Mouse (Mus musculus): ENCODE measurements around the gene Erlec1. TPM values are rescaled to one million over a fixed set of nuclear protein-coding genes. Genes with fewer than 3 reads are reported as not detected.
A peak's percentile ranks its signal among the peaks of the same experiment; 100 is the strongest.

The Erlec1 gene
- polyA plus RNA-seq, 1 experiment = 44.0 TPM

GRCm38 (mm10) chr11:30986625-30987017, 32.5 kb upstream of the Erlec1 start:
- H3K9me3 ChIP-seq (replicated peaks; ENCODE audit: control insufficient read depth, insufficient read depth, low read length, poor library complexity, severe bottlenecking) = no peaks in the 10 kb centered on the region
- TF ChIP-seq EP300 (IDR thresholded peaks at IDR 0.05; ENCODE audit: insufficient read depth, low read depth, low read length) = no peak
- TF ChIP-seq CTCF (IDR thresholded peaks at IDR 0.05; ENCODE audit: low read depth, low read length) = no peak
- no peak for TF ChIP-seq POLR2A (IDR thresholded peaks at IDR 0.05; ENCODE audit: insufficient read depth, low read length)
- peak overlapping the region; percentile 2; the same call in 1 of the 2 replicates for H3K27ac ChIP-seq (ENCODE audit: insufficient read depth, low read length)
- H3K27me3 ChIP-seq (ENCODE audit: control insufficient read depth, insufficient read depth, low read length, poor library complexity, severe bottlenecking) = no peaks in the 10 kb centered on the region
- H3K9ac ChIP-seq (ENCODE audit: low read depth, poor library complexity, severe bottlenecking) = peak overlapping the region; percentile 76
- H3K4me3 ChIP-seq (ENCODE audit: low read depth, low read length) = peak overlapping the region; percentile 45
- no peaks in the 10 kb centered on the region for H3K36me3 ChIP-seq (ENCODE audit: control insufficient read depth, insufficient read depth, low read length, poor library complexity, severe bottlenecking)
- no peaks in the 10 kb centered on the region for H3K4me1 ChIP-seq (ENCODE audit: control insufficient read depth, insufficient read depth, low read length)

GRCm38 (mm10) chr11:30985877-30986624, 31.9 kb upstream of the Erlec1 start, which contains the start of gene Chac2:
Chac2 (minus strand) TSS chr11:30986350.
- Histone ChIP-seq H3K36me3 (ENCODE audit: control insufficient read depth, insufficient read depth, low read length, poor library complexity, severe bottlenecking) (no peaks in the 10 kb centered on the region), H3K27ac (ENCODE audit: insufficient read depth, low read length) (peak within 1 kb of the TSS; percentile 2; the same call in 1 of the 2 replicates), H3K9me3 (replicated peaks; ENCODE audit: control insufficient read depth, insufficient read depth, low read length, poor library complexity, severe bottlenecking) (no peaks in the 10 kb centered on the region), H3K27me3 (ENCODE audit: control insufficient read depth, insufficient read depth, low read length, poor library complexity, severe bottlenecking) (no peaks in the 10 kb centered on the region), H3K4me3 (ENCODE audit: low read depth, low read length) (peak within 1 kb of the TSS; percentile 91), H3K4me1 (ENCODE audit: control insufficient read depth, insufficient read depth, low read length) (no peaks in the 10 kb centered on the region), H3K9ac (ENCODE audit: low read depth, poor library complexity, severe bottlenecking) (peak within 1 kb of the TSS; percentile 76)
- peak; percentile 69 for TF ChIP-seq POLR2A (IDR thresholded peaks at IDR 0.05; ENCODE audit: insufficient read depth, low read length)
- no peak for TF ChIP-seq CTCF (IDR thresholded peaks at IDR 0.05; ENCODE audit: low read depth, low read length)
- no peak for TF ChIP-seq EP300 (IDR thresholded peaks at IDR 0.05; ENCODE audit: insufficient read depth, low read depth, low read length)

DNA sequence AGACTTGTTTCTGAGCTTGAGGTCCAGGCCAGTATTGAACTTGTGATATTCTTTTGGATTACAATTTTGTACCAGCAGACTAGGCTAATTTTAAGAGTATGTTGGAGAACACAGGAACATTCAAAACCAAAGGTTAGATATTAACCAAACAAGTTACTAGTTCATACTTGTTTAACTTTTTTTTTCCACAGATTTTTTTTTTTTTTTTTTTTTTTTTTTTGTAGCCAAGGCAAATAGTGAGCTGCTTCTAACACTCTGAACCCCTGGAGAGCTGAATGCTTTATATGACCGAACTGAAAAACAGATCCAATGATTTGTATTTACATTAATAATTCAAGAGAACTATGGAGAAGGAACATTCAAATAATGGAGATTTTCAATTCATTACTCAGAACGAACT, 31.1 kb upstream of the Erlec1 start:
- 0 out of 2 replicates have a peak overlapping the region, but pooled peaks have one; percentile 76 for H3K9ac ChIP-seq (ENCODE audit: low read depth, poor library complexity, severe bottlenecking)
- no peaks in the 10 kb centered on the region for H3K36me3 ChIP-seq (ENCODE audit: control insufficient read depth, insufficient read depth, low read length, poor library complexity, severe bottlenecking)
- no peaks in the 10 kb centered on the region for H3K9me3 ChIP-seq (replicated peaks; ENCODE audit: control insufficient read depth, insufficient read depth, low read length, poor library complexity, severe bottlenecking)
- no peak overlapping the region for H3K27ac ChIP-seq (ENCODE audit: insufficient read depth, low read length)
- no peaks in the 10 kb centered on the region for H3K4me1 ChIP-seq (ENCODE audit: control insufficient read depth, insufficient read depth, low read length)
- H3K4me3 ChIP-seq (ENCODE audit: low read depth, low read length) = no peak overlapping the region
- TF ChIP-seq EP300 (IDR thresholded peaks at IDR 0.05; ENCODE audit: insufficient read depth, low read depth, low read length) = no peak
- TF ChIP-seq CTCF (IDR thresholded peaks at IDR 0.05; ENCODE audit: low read depth, low read length) = no peak
- no peak for TF ChIP-seq POLR2A (IDR thresholded peaks at IDR 0.05; ENCODE audit: insufficient read depth, low read length)
- H3K27me3 ChIP-seq (ENCODE audit: control insufficient read depth, insufficient read depth, low read length, poor library complexity, severe bottlenecking) = no peaks in the 10 kb centered on the region

- Histone ChIP-seq H3K27ac (ENCODE audit: insufficient read depth, low read length) (no peak overlapping the region), H3K27me3 (ENCODE audit: control insufficient read depth, insufficient read depth, low read length, poor library complexity, severe bottlenecking) (no peaks in the 10 kb centered on the region), H3K9ac (ENCODE audit: low read depth, poor library complexity, severe bottlenecking) (peak overlapping the region; percentile 86), H3K4me3 (ENCODE audit: low read depth, low read length) (peak overlapping the region; percentile 90), H3K4me1 (ENCODE audit: control insufficient read depth, insufficient read depth, low read length) (peaks cover 1% of the 10 kb centered on the region), H3K9me3 (replicated peaks; ENCODE audit: control insufficient read depth, insufficient read depth, low read length, poor library complexity, severe bottlenecking) (no peaks in the 10 kb centered on the region), H3K36me3 (ENCODE audit: control insufficient read depth, insufficient read depth, low read length, poor library complexity, severe bottlenecking) (peaks cover 15% of the 10 kb centered on the region)
- TF ChIP-seq EP300 (IDR thresholded peaks at IDR 0.05; ENCODE audit: insufficient read depth, low read depth, low read length) (no peak), POLR2A (IDR thresholded peaks at IDR 0.05; ENCODE audit: insufficient read depth, low read length) (no peak), CTCF (IDR thresholded peaks at IDR 0.05; ENCODE audit: low read depth, low read length) (no peak)
Observed at GRCm38 (mm10) chr11:30953469-30954154, 523 bp downstream of the Erlec1 start.

DNA sequence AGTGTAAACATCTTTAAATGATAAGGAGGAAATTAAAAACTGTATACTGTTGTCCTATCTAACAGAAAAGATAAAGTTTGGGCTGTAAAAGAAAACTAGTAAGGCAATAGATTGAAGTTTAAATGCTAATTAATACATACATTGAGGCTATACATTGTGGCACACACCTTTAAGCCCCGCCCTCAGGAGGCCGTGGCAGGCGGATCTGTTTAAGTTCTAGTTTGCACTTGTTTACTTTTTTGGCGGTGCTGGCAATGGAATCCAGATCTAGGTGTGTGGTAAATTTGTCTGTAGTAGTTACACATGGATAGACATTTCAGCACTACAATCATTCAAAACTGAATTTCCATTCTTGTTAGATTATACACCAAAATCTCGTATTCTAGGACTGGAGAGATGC, 1.3 kb downstream of the Erlec1 start:
- peaks cover 1% of the 10 kb centered on the region for H3K4me1 ChIP-seq (ENCODE audit: control insufficient read depth, insufficient read depth, low read length)
- H3K9ac ChIP-seq (ENCODE audit: low read depth, poor library complexity, severe bottlenecking) = 0 out of 2 replicates have a peak overlapping the region, but pooled peaks have one; percentile 86
- H3K4me3 ChIP-seq (ENCODE audit: low read depth, low read length) = no peak overlapping the region
- no peak overlapping the region for H3K27ac ChIP-seq (ENCODE audit: insufficient read depth, low read length)
- no peaks in the 10 kb centered on the region for H3K27me3 ChIP-seq (ENCODE audit: control insufficient read depth, insufficient read depth, low read length, poor library complexity, severe bottlenecking)
- H3K9me3 ChIP-seq (replicated peaks; ENCODE audit: control insufficient read depth, insufficient read depth, low read length, poor library complexity, severe bottlenecking) = no peaks in the 10 kb centered on the region
- H3K36me3 ChIP-seq (ENCODE audit: control insufficient read depth, insufficient read depth, low read length, poor library complexity, severe bottlenecking) = peaks cover 19% of the 10 kb centered on the region
- no peak for TF ChIP-seq EP300 (IDR thresholded peaks at IDR 0.05; ENCODE audit: insufficient read depth, low read depth, low read length)
- TF ChIP-seq POLR2A (IDR thresholded peaks at IDR 0.05; ENCODE audit: insufficient read depth, low read length) = no peak
- TF ChIP-seq CTCF (IDR thresholded peaks at IDR 0.05; ENCODE audit: low read depth, low read length) = no peak

- no peaks in the 10 kb centered on the region for H3K4me1 ChIP-seq (ENCODE audit: control insufficient read depth, insufficient read depth, low read length)
- TF ChIP-seq CTCF (IDR thresholded peaks at IDR 0.05; ENCODE audit: low read depth, low read length) (no peak), POLR2A (IDR thresholded peaks at IDR 0.05; ENCODE audit: insufficient read depth, low read length) (no peak), EP300 (IDR thresholded peaks at IDR 0.05; ENCODE audit: insufficient read depth, low read depth, low read length) (no peak)
- no peak overlapping the region for H3K9ac ChIP-seq (ENCODE audit: low read depth, poor library complexity, severe bottlenecking)
- H3K4me3 ChIP-seq (ENCODE audit: low read depth, low read length) = no peak overlapping the region
- H3K9me3 ChIP-seq (replicated peaks; ENCODE audit: control insufficient read depth, insufficient read depth, low read length, poor library complexity, severe bottlenecking) = no peaks in the 10 kb centered on the region
- no peaks in the 10 kb centered on the region for H3K27me3 ChIP-seq (ENCODE audit: control insufficient read depth, insufficient read depth, low read length, poor library complexity, severe bottlenecking)
- no peak overlapping the region for H3K27ac ChIP-seq (ENCODE audit: insufficient read depth, low read length)
- peaks cover 36% of the 10 kb centered on the region for H3K36me3 ChIP-seq (ENCODE audit: control insufficient read depth, insufficient read depth, low read length, poor library complexity, severe bottlenecking)
Observed at GRCm38 (mm10) chr11:30943522-30943921, 10.6 kb downstream of the Erlec1 start.
